Mouse (Mus musculus): Measurements from ENCODE around the gene Camkv. TPM values are rescaled to one million over a fixed set of nuclear protein-coding genes. Genes with fewer than 3 reads are reported as not detected.

The Camkv gene
- total and polyA plus RNA-seq, 2 experiments from 2014 or later, result 61.5 to 87.4 TPM

GRCm38 (mm10) chr9:107985131-107986119 lies 50.0 kb downstream of the Camkv start, which contains the start of gene Inka1:
Gene Inka1, minus strand, starts transcription at chr9:107985879.
- ATAC-seq, result peak; percentile 46
- Histone ChIP-seq H3K9ac (replicated peaks; ENCODE audit: low read length) (peak within 1 kb of the TSS; percentile 56), H3K36me3 (ENCODE audit: insufficient read depth, low read length) (no peaks in the 10 kb centered on the region), H3K4me3 (ENCODE audit: low read length) (peak within 1 kb of the TSS; percentile 64), H3K4me1 (ENCODE audit: insufficient read depth, low read length) (peaks cover 10% of the 10 kb centered on the region; the same call in 1 of the 2 replicates), H3K27ac (peak within 1 kb of the TSS; percentile 79; the same call in 1 of the 2 replicates), H3K27me3 (ENCODE audit: insufficient read depth, low read length) (no peaks in the 10 kb centered on the region), H3K9me3 (ENCODE audit: low read length) (no peaks in the 10 kb centered on the region), H3K4me2 (ENCODE audit: low read depth, low read length) (peak within 1 kb of the TSS; percentile 85)
- WGBS, result under 1% methylated on average over 57 of the region's 58 CpGs
- DNase-seq (ENCODE audit: low spot score), result peak; percentile 75
- TF ChIP-seq CTCF (IDR thresholded peaks at IDR 0.05; ENCODE audit: low read depth), result peak; percentile 48

- H3K36me3 ChIP-seq (ENCODE audit: insufficient read depth, low read length), result no peaks in the 10 kb centered on the region
- peak; percentile 91 for DNase-seq (ENCODE audit: low spot score)
- peak overlapping the region; percentile 85 for H3K4me2 ChIP-seq (ENCODE audit: low read depth, low read length)
- H3K9ac ChIP-seq (replicated peaks; ENCODE audit: low read length), result no peak overlapping the region
- H3K27ac ChIP-seq, result no peak overlapping the region
- H3K9me3 ChIP-seq (ENCODE audit: low read length), result no peaks in the 10 kb centered on the region
- H3K4me3 ChIP-seq (ENCODE audit: low read length), result peak overlapping the region; percentile 64; the same call in 1 of the 2 replicates
- no peaks in the 10 kb centered on the region for H3K27me3 ChIP-seq (ENCODE audit: insufficient read depth, low read length)
- 5% methylated on average over 18 of the region's 18 CpGs for WGBS
- peak; percentile 72 for ATAC-seq
- peak; percentile 95 for TF ChIP-seq CTCF (IDR thresholded peaks at IDR 0.05; ENCODE audit: low read depth)
- H3K4me1 ChIP-seq (ENCODE audit: insufficient read depth, low read length), result peaks cover 10% of the 10 kb centered on the region; the same call in 1 of the 2 replicates
These were observed 50.9 kb downstream of the Camkv start for GRCm38 (mm10) chr9:107986376-107986775.

GRCm38 (mm10) chr9:107987950-107988349 lies 52.5 kb downstream of the Camkv start:
- Histone ChIP-seq H3K9me3 (ENCODE audit: low read length) (no peaks in the 10 kb centered on the region), H3K9ac (replicated peaks; ENCODE audit: low read length) (no peak overlapping the region), H3K4me1 (ENCODE audit: insufficient read depth, low read length) (peaks cover 6% of the 10 kb centered on the region; the same call in 1 of the 2 replicates), H3K4me3 (ENCODE audit: low read length) (no peak overlapping the region), H3K27me3 (ENCODE audit: insufficient read depth, low read length) (no peaks in the 10 kb centered on the region), H3K4me2 (ENCODE audit: low read depth, low read length) (no peak overlapping the region), H3K36me3 (ENCODE audit: insufficient read depth, low read length) (no peaks in the 10 kb centered on the region), H3K27ac (no peak overlapping the region)
- DNase-seq (ENCODE audit: low spot score), result no peak
- no peak for TF ChIP-seq CTCF (IDR thresholded peaks at IDR 0.05; ENCODE audit: low read depth)
- 71% methylated on average over 3 of the region's 3 CpGs for WGBS
- no peak for ATAC-seq

GRCm38 (mm10) chr9:107992197-107992596 lies 56.7 kb downstream of the Camkv start, which contains the start of gene Cdhr4:
Gene Cdhr4, plus strand, starts transcription at chr9:107992497.
- Histone ChIP-seq H3K27me3 (ENCODE audit: insufficient read depth, low read length) (no peaks in the 10 kb centered on the region), H3K9ac (replicated peaks; ENCODE audit: low read length) (no peak within 1 kb of the TSS), H3K4me3 (ENCODE audit: low read length) (no peak within 1 kb of the TSS), H3K4me2 (ENCODE audit: low read depth, low read length) (no peak within 1 kb of the TSS), H3K27ac (no peak within 1 kb of the TSS), H3K4me1 (ENCODE audit: insufficient read depth, low read length) (no peaks in the 10 kb centered on the region), H3K9me3 (ENCODE audit: low read length) (no peaks in the 10 kb centered on the region), H3K36me3 (ENCODE audit: insufficient read depth, low read length) (no peaks in the 10 kb centered on the region)
- DNase-seq (ENCODE audit: low spot score) (no peak), ATAC-seq (no peak)
- no peak for TF ChIP-seq CTCF (IDR thresholded peaks at IDR 0.05; ENCODE audit: low read depth)
- 50% methylated on average over 2 of the region's 2 CpGs for WGBS

- no peak overlapping the region for H3K9ac ChIP-seq (replicated peaks; ENCODE audit: low read length)
- DNase-seq (ENCODE audit: low spot score), result no peak
- ATAC-seq, result no peak
- no peaks in the 10 kb centered on the region for H3K36me3 ChIP-seq (ENCODE audit: insufficient read depth, low read length)
- no peaks in the 10 kb centered on the region for H3K4me1 ChIP-seq (ENCODE audit: insufficient read depth, low read length)
- no peaks in the 10 kb centered on the region for H3K27me3 ChIP-seq (ENCODE audit: insufficient read depth, low read length)
- no peak overlapping the region for H3K4me3 ChIP-seq (ENCODE audit: low read length)
- no peak for TF ChIP-seq CTCF (IDR thresholded peaks at IDR 0.05; ENCODE audit: low read depth)
- H3K4me2 ChIP-seq (ENCODE audit: low read depth, low read length), result no peak overlapping the region
- H3K27ac ChIP-seq, result no peak overlapping the region
- WGBS, result 87% methylated on average over 11 of the region's 11 CpGs
- H3K9me3 ChIP-seq (ENCODE audit: low read length), result no peaks in the 10 kb centered on the region
These were observed 57.5 kb downstream of the Camkv start for GRCm38 (mm10) chr9:107993013-107993412.

GRCm38 (mm10) chr9:107994464-107994863 lies 59.0 kb downstream of the Camkv start:
- no peak for ATAC-seq
- WGBS, result 70% methylated on average over 2 of the region's 2 CpGs
- H3K36me3 ChIP-seq (ENCODE audit: insufficient read depth, low read length), result no peaks in the 10 kb centered on the region
- DNase-seq (ENCODE audit: low spot score), result no peak
- no peak overlapping the region for H3K4me2 ChIP-seq (ENCODE audit: low read depth, low read length)
- no peaks in the 10 kb centered on the region for H3K27me3 ChIP-seq (ENCODE audit: insufficient read depth, low read length)
- no peak for TF ChIP-seq CTCF (IDR thresholded peaks at IDR 0.05; ENCODE audit: low read depth)
- H3K27ac ChIP-seq, result no peak overlapping the region
- H3K4me3 ChIP-seq (ENCODE audit: low read length), result no peak overlapping the region
- no peak overlapping the region for H3K9ac ChIP-seq (replicated peaks; ENCODE audit: low read length)
- no peaks in the 10 kb centered on the region for H3K4me1 ChIP-seq (ENCODE audit: insufficient read depth, low read length)
- no peaks in the 10 kb centered on the region for H3K9me3 ChIP-seq (ENCODE audit: low read length)

Data from hindbrain, postnatal 0 days (tissue).